Mouse (Mus musculus) ES-E14 (cell line): ENCODE measurements at regions not wholly inside any gene's neighbourhood (a gene's known extent, or its start where the extent isn't known, plus 50 kb on each side); places are given as distances from the start of the nearest gene placed in this dataset.

Experiments
- CHD2 ChIP-seq: IDR thresholded peaks from 2 replicates; pipeline ENCODE4 v1.6.1; 2014; ENCODE audit warnings: mild to moderate bottlenecking, low read depth, low read length, inconsistent platforms
- HCFC1 ChIP-seq: IDR thresholded peaks from 2 replicates; pipeline ENCODE4 v1.6.1; 2012; ENCODE audit warnings: low read length, inconsistent platforms, borderline replicate concordance; ENCODE audit not compliant: insufficient read depth
- ZNF384 ChIP-seq: IDR thresholded peaks from 2 replicates; pipeline ENCODE4 v1.6.1; 2012; ENCODE audit warnings: low read depth, low read length, inconsistent platforms

DNA sequence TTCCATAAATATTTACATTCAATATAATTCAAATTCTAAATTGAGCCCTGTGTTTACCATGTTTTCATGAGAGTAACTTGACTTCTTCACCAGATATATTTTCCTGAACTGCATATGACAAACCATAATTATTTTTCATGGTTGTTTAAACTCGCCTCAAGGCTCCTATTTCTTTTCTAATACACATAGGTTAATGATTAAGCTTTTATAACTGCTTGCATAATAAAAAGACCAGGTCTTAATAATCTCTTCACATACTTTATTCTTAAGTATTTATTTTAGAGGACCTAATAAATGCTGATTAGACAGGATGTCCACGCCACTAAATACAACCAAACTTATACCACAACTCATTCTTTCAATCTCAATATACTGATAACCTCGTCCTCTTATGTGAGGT, 86.1 kb upstream of the Gnpda2 start:
- TF ChIP-seq ZNF384 (no peak), CHD2 (no peak), HCFC1 (no peak)
